Comparison of ENCODE assay signal across 8 mouse cellular contexts in genomic region chr8:69791415-69792068, GRCm38 (mm10). TPM values are rescaled to one million over a fixed set of nuclear protein-coding genes. Genes with fewer than 3 reads are reported as not detected.
DNase-seq lines count a peak whose midpoint lies in the region; ATAC-seq and TF ChIP-seq lines count a peak whose summit lies in the region.

No protein-coding gene starts in this region.

- peak overlapping the region; percentile 96 for H3K27ac ChIP-seq in heart, embryonic 10.5 days
- H3K27ac ChIP-seq in hindbrain, embryonic 11.5 days (ENCODE audit: low read depth, low read length) = peak overlapping the region; percentile 71
- peak overlapping the region; percentile 62 for H3K27ac ChIP-seq in liver, adult 2 months (replicated peaks; ENCODE audit: insufficient read depth, low read depth, low read length)

- TF ChIP-seq POLR2A in liver, adult 2 months (IDR thresholded peaks at IDR 0.05; ENCODE audit: extremely low read depth, insufficient read depth, low read length) = no peak
- no peak for TF ChIP-seq POLR2A in myocyte (IDR thresholded peaks at IDR 0.05; ENCODE audit: insufficient read length, low read depth)

- no peak for DNase-seq in heart, embryonic 10.5 days (ENCODE audit: low spot score)
- no peak for DNase-seq in heart, adult 9 months (ENCODE audit: low spot score in 2 of 2)
- DNase-seq in ES-CJ7 (ENCODE audit: low read depth, low spot score) = peak; percentile 65
- peak; percentile 54 for DNase-seq in embryo, embryonic 10 days (ENCODE audit: low spot score)
- DNase-seq in hindbrain, embryonic 11.5 days (ENCODE audit: low spot score) = peak; percentile 63
- DNase-seq in liver, adult 2 months (ENCODE audit: extremely low read depth, low read depth, low spot score) = peak; percentile 25
- DNase-seq in B cell, adult 2 months = no peak

- no peaks in the 10 kb centered on the region for H3K9me3 ChIP-seq in heart, embryonic 10.5 days
- H3K9me3 ChIP-seq in hindbrain, embryonic 11.5 days (ENCODE audit: control insufficient read depth, low read length) = no peaks in the 10 kb centered on the region

- peak overlapping the region; percentile 98 for H3K9ac ChIP-seq in hindbrain, embryonic 11.5 days (ENCODE audit: low read depth, low read length)
- peak overlapping the region; percentile 96 for H3K9ac ChIP-seq in liver, adult 2 months (ENCODE audit: low read depth, low read length)

- H3ac ChIP-seq in myocyte (ENCODE audit: control insufficient read depth, insufficient read length) = peak overlapping the region; percentile 71

- peaks cover 34% of the 10 kb centered on the region for H3K36me3 ChIP-seq in heart, embryonic 10.5 days
- peaks cover 7% of the 10 kb centered on the region; the same call in 1 of the 2 replicates for H3K36me3 ChIP-seq in hindbrain, embryonic 11.5 days (ENCODE audit: control insufficient read depth, insufficient read depth, low read length)
- peaks cover 16% of the 10 kb centered on the region; the same call in 1 of the 2 replicates for H3K36me3 ChIP-seq in liver, adult 2 months (ENCODE audit: control insufficient read depth, insufficient read depth, low read length)
- peaks cover 13% of the 10 kb centered on the region for H3K36me3 ChIP-seq in myocyte (ENCODE audit: control insufficient read depth, insufficient read depth)

- peak overlapping the region; percentile 54 for H3K4me2 ChIP-seq in hindbrain, embryonic 11.5 days (replicated peaks; ENCODE audit: low read depth, low read length)
- H3K4me2 ChIP-seq in myocyte (ENCODE audit: low read depth) = peak overlapping the region; percentile 82

- peak overlapping the region; percentile 97 for H3K4me3 ChIP-seq in heart, embryonic 10.5 days
- peak overlapping the region; percentile 100 for H3K4me3 ChIP-seq in hindbrain, embryonic 11.5 days (ENCODE audit: low read depth, low read length)
- peak overlapping the region; percentile 96 for H3K4me3 ChIP-seq in liver, adult 2 months (ENCODE audit: insufficient read depth, low read depth, low read length)
- peak overlapping the region; percentile 71 for H3K4me3 ChIP-seq in myocyte

- peaks cover 6% of the 10 kb centered on the region for H3K79me2 ChIP-seq in liver, adult 2 months (ENCODE audit: control insufficient read depth, insufficient read depth, low read length)
- H3K79me2 ChIP-seq in myocyte (ENCODE audit: control insufficient read depth, insufficient read depth) = peaks cover 35% of the 10 kb centered on the region

- H3K27me3 ChIP-seq in heart, embryonic 10.5 days (ENCODE audit: insufficient read depth, poor library complexity, severe bottlenecking) = no peaks in the 10 kb centered on the region
- no peaks in the 10 kb centered on the region for H3K27me3 ChIP-seq in hindbrain, embryonic 11.5 days (ENCODE audit: control insufficient read depth, insufficient read depth, low read length)
- no peaks in the 10 kb centered on the region for H3K27me3 ChIP-seq in liver, adult 2 months (ENCODE audit: control insufficient read depth, insufficient read depth, low read length)
- no peaks in the 10 kb centered on the region for H3K27me3 ChIP-seq in myocyte (ENCODE audit: control insufficient read depth, insufficient read depth, insufficient read length)

- no peak for TF ChIP-seq CTCF in liver, adult 2 months (IDR thresholded peaks at IDR 0.05; ENCODE audit: low read depth, low read length)

- peaks cover 13% of the 10 kb centered on the region for H3K4me1 ChIP-seq in heart, embryonic 10.5 days
- 0 out of 2 replicates have a peak, but pooled peaks cover 2% of the 10 kb centered on the region for H3K4me1 ChIP-seq in hindbrain, embryonic 11.5 days (replicated peaks; ENCODE audit: control insufficient read depth, insufficient read depth, low read length)
- H3K4me1 ChIP-seq in liver, adult 2 months (ENCODE audit: control insufficient read depth, insufficient read depth, low read length) = 0 out of 2 replicates have a peak, but pooled peaks cover 6% of the 10 kb centered on the region

- WGBS in heart, embryonic 10.5 days = under 1% methylated on average over 48 of the region's 48 CpGs
- under 1% methylated on average over 44 of the region's 48 CpGs for WGBS in hindbrain, embryonic 11.5 days
- under 1% methylated on average over 48 of the region's 48 CpGs for WGBS in liver, adult 2 months

- ATAC-seq in hindbrain, embryonic 11.5 days (ENCODE audit: low FRiP score) = peak; percentile 78

TF ChIP-seq in myocyte, 11 proteins besides CTCF, POLR2A, EP300 and RAD21:
- no peak for TF ChIP-seq E2F4 (IDR thresholded peaks at IDR 0.05; ENCODE audit: insufficient read depth)
- TF ChIP-seq MYOG (IDR thresholded peaks at IDR 0.05; ENCODE audit: control insufficient read depth in 1 of 3, insufficient read depth in 1 of 3, insufficient read length in 2 of 3, low read depth in 2 of 3) = peak in 1 of 3 experiments; percentile 7

RNA-seq across cellular contexts. Expression of gene Zfp866, which starts 0.6 kb away (rescaled TPM):
- 20.4 and 26.4 TPM in 2 replicates for polyA plus RNA-seq in heart, embryonic 10.5 days (2016; fragmentation: Nextera tagmentation; extraction: Ambion mirVana)
- 41.5 and 44.5 TPM in 2 replicates for polyA plus RNA-seq in hindbrain, embryonic 11.5 days (2014; fragmentation: Nextera tagmentation; extraction: Ambion mirVana)
- 13.1 and 13.2 TPM in 2 replicates for total RNA-seq in liver, adult 2 months (2014; rRNA removed)
- 3.3 and 4.6 TPM in 2 replicates for polyA plus RNA-seq in liver, adult 2 months (2012; rRNA removed)
- polyA plus RNA-seq in myocyte (2012; fragmentation: generic; extraction: Trizol) = 4.9 TPM

RNA-seq across cellular contexts. Expression of gene Atp13a1, which starts 0.6 kb away (rescaled TPM):
- polyA plus RNA-seq in heart, embryonic 10.5 days (2016; fragmentation: Nextera tagmentation; extraction: Ambion mirVana) = 43.2 and 48.3 TPM in 2 replicates
- polyA plus RNA-seq in hindbrain, embryonic 11.5 days (2014; fragmentation: Nextera tagmentation; extraction: Ambion mirVana) = 34.5 and 35.8 TPM in 2 replicates
- total RNA-seq in liver, adult 2 months (2014; rRNA removed) = 19.4 and 29.1 TPM in 2 replicates
- 42.6 and 60.1 TPM in 2 replicates for polyA plus RNA-seq in liver, adult 2 months (2012; rRNA removed)
- polyA plus RNA-seq in myocyte (2012; fragmentation: generic; extraction: Trizol) = 35.6 TPM

RNA-seq across cellular contexts. Expression of gene Gm20422, which starts 16.9 kb away (rescaled TPM):
- 0.44 and 0.65 TPM in 2 replicates for polyA plus RNA-seq in heart, embryonic 10.5 days (2016; fragmentation: Nextera tagmentation; extraction: Ambion mirVana)
- 0.66 TPM in 1 of 2 replicates, not detected in the other for polyA plus RNA-seq in hindbrain, embryonic 11.5 days (2014; fragmentation: Nextera tagmentation; extraction: Ambion mirVana)
- total RNA-seq in liver, adult 2 months (2014; rRNA removed) = not detected in 2 replicates
- polyA plus RNA-seq in liver, adult 2 months (2012; rRNA removed) = not detected in 2 replicates
- polyA plus RNA-seq in myocyte (2012; fragmentation: generic; extraction: Trizol) = 0.13 TPM

RNA-seq across cellular contexts. Expression of gene Gmip, which starts 16.9 kb away (rescaled TPM):
- 10.3 and 10.7 TPM in 2 replicates for polyA plus RNA-seq in heart, embryonic 10.5 days (2016; fragmentation: Nextera tagmentation; extraction: Ambion mirVana)
- polyA plus RNA-seq in hindbrain, embryonic 11.5 days (2014; fragmentation: Nextera tagmentation; extraction: Ambion mirVana) = 9.0 and 9.4 TPM in 2 replicates
- 2.2 and 4.2 TPM in 2 replicates for total RNA-seq in liver, adult 2 months (2014; rRNA removed)
- 6.5 and 12.6 TPM in 2 replicates for polyA plus RNA-seq in liver, adult 2 months (2012; rRNA removed)
- polyA plus RNA-seq in myocyte (2012; fragmentation: generic; extraction: Trizol) = 5.7 TPM

RNA-seq across cellular contexts. Expression of gene Lpar2, which starts 30.7 kb away (rescaled TPM):
- 0.32 and 0.73 TPM in 2 replicates for polyA plus RNA-seq in heart, embryonic 10.5 days (2016; fragmentation: Nextera tagmentation; extraction: Ambion mirVana)
- polyA plus RNA-seq in hindbrain, embryonic 11.5 days (2014; fragmentation: Nextera tagmentation; extraction: Ambion mirVana) = 1.2 and 1.7 TPM in 2 replicates
- total RNA-seq in liver, adult 2 months (2014; rRNA removed) = 0.18 and 0.40 TPM in 2 replicates
- 0.21 and 0.77 TPM in 2 replicates for polyA plus RNA-seq in liver, adult 2 months (2012; rRNA removed)
- 0.12 TPM for polyA plus RNA-seq in myocyte (2012; fragmentation: generic; extraction: Trizol)

Comparison
In these comparisons a context has a peak if more than half of its experiments do, and no peak if none do; other contexts are left out.
1. DNase-seq: peak in ES-CJ7 (single experiment), embryo, embryonic 10 days (single experiment), hindbrain, embryonic 11.5 days (single experiment) and liver, adult 2 months (single experiment); none in heart, embryonic 10.5 days (single experiment), heart, adult 9 months (0 of 2) and B cell, adult 2 months (0 of 2).
2. Peak in every context shown above with its lines, with median percentiles within 50 percentile points of each other: H3K27ac ChIP-seq and H3K4me3 ChIP-seq.